Mouse (Mus musculus): ENCODE data around the gene Atg9b. TPM values are rescaled to one million over a fixed set of nuclear protein-coding genes. Genes with fewer than 3 reads are reported as not detected.

Gene Atg9b
- polyA plus RNA-seq, 1 experiment from 2014 or later, result 1.4 TPM

DNA sequence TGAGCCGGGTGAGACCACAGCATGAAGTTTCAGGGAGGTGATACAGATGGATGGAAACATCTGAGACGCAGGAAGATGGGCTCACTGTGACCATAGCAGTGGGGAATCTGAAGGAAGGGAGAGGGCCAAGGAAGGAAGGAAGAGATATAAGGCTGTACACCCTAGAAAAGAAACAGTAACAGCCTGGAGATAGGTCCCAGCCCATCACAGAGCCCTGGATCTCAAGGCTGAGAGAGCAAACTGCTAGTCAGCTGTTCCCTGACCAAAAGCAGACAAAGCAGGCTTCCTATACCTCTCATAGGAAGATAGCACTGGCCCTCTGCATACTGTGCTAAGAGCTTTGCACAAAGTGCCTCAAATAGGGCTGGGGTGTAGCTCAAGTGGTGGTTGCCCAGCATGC is 13.2 kb downstream of the Atg9b start:
- Histone ChIP-seq H3K4me1 (peaks cover 39% of the 10 kb centered on the region), H3K4me3 (no peak overlapping the region), H3K9ac (no peak overlapping the region), H3K27ac (replicated peaks) (no peak overlapping the region), H3K36me3 (0 out of 2 replicates have a peak, but pooled peaks cover 4% of the 10 kb centered on the region), H3K9me3 (no peaks in the 10 kb centered on the region), H3K27me3 (replicated peaks) (no peaks in the 10 kb centered on the region), H3K4me2 (no peak overlapping the region)
- no peak for ATAC-seq (ENCODE audit: extremely low read depth, insufficient number of reproducible peaks, low FRiP score, low TSS enrichment)
- 63% methylated on average over 2 of the region's 2 CpGs for WGBS

DNA sequence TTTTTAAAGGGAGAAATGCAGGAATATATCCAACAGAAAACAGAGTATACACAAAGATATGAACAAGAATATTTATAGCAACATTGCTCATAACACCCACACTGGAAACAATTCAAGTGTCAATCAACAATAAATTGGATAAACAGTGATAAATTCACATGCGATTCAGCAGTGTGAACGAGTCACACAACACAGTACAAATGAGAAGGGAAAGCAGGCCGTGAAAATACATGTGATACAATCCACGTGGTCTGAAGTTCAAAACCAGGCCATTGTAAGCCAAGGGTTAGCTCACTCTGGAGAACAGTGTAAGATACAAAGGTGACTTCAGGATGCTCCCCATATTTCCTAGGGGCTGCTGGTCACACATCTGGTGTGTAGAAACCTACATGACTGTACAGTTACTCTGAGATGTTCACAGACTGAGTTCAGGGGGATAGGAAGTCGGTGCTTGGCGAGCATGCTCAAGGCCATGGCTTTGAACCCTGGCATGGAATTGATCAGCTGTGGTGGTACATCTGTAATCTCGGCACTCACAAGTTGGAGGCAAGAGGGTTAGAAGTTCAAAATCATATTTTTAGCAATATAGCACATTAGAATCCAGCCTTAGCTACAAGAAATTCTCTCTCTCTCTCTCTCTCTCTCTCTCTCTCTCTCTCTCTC is 17.1 kb downstream of the Atg9b start:
- 51% methylated on average over 7 of the region's 7 CpGs for WGBS
- Histone ChIP-seq H3K4me1 (peaks cover 34% of the 10 kb centered on the region), H3K4me3 (no peak overlapping the region), H3K4me2 (no peak overlapping the region), H3K27ac (replicated peaks) (0 out of 2 replicates have a peak overlapping the region, but pooled peaks have one; percentile 29), H3K9ac (no peak overlapping the region), H3K36me3 (no peaks in the 10 kb centered on the region; the same call in 1 of the 2 replicates), H3K9me3 (no peaks in the 10 kb centered on the region), H3K27me3 (replicated peaks) (peaks cover 6% of the 10 kb centered on the region; the same call in 1 of the 2 replicates)
- no peak for ATAC-seq (ENCODE audit: extremely low read depth, insufficient number of reproducible peaks, low FRiP score, low TSS enrichment)

DNA sequence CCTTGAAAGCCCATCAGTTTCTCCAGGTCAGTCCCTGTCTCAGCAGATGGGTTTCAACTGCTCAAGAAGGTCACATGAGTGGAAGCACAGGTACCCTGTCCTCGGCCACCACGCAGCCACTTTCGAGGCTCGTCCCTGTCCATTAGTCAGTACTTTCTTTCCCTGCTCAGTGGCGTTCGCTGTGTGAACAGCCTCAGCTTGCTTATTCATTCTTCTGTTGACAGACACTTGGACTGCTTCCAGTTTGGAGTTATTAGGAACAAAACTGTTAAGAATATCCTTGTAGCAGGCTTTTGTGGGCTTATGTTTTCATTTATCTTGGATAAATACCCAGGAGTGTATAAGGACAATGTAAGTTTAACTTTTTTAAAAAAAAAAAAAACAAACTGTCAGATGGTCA is 17.7 kb downstream of the Atg9b start:
- peak overlapping the region; percentile 58 for H3K27ac ChIP-seq (replicated peaks)
- no peak overlapping the region for H3K4me3 ChIP-seq
- peaks cover 6% of the 10 kb centered on the region; the same call in 1 of the 2 replicates for H3K27me3 ChIP-seq (replicated peaks)
- 21% methylated on average over 6 of the region's 6 CpGs for WGBS
- no peaks in the 10 kb centered on the region; the same call in 1 of the 2 replicates for H3K36me3 ChIP-seq
- H3K9me3 ChIP-seq, result no peaks in the 10 kb centered on the region
- no peak for ATAC-seq (ENCODE audit: extremely low read depth, insufficient number of reproducible peaks, low FRiP score, low TSS enrichment)
- peak overlapping the region; percentile 20; the same call in 1 of the 2 replicates for H3K4me2 ChIP-seq
- peak overlapping the region; percentile 44; the same call in 1 of the 2 replicates for H3K9ac ChIP-seq
- H3K4me1 ChIP-seq, result peaks cover 28% of the 10 kb centered on the region

DNA sequence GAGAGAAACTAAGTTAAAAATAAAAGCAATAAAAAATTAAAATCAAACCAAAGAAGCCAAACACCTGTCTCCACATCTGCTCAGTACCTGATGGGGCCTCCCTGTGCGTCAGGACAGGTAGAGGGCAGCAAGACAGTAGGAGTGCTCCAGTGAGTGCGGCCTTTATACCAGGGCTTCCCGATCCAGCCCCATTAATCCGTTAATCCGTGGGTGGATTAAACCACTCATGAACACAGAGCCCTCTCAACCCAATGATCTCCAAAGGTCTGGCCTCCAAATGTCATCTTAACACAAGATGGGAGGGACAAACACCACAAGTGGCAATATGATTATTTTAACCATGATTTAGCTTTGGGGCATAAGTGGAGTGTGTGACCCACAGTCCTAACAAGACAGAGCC is 18.1 kb downstream of the Atg9b start:
- Histone ChIP-seq H3K4me3 (no peak overlapping the region), H3K4me1 (peaks cover 25% of the 10 kb centered on the region), H3K4me2 (peak overlapping the region; percentile 20; the same call in 1 of the 2 replicates), H3K27ac (replicated peaks) (peak overlapping the region; percentile 58), H3K36me3 (no peaks in the 10 kb centered on the region; the same call in 1 of the 2 replicates), H3K9me3 (no peaks in the 10 kb centered on the region), H3K9ac (peak overlapping the region; percentile 44; the same call in 1 of the 2 replicates), H3K27me3 (replicated peaks) (peaks cover 6% of the 10 kb centered on the region)
- no peak for ATAC-seq (ENCODE audit: extremely low read depth, insufficient number of reproducible peaks, low FRiP score, low TSS enrichment)
- WGBS, result 78% methylated on average over 5 of the region's 5 CpGs

DNA sequence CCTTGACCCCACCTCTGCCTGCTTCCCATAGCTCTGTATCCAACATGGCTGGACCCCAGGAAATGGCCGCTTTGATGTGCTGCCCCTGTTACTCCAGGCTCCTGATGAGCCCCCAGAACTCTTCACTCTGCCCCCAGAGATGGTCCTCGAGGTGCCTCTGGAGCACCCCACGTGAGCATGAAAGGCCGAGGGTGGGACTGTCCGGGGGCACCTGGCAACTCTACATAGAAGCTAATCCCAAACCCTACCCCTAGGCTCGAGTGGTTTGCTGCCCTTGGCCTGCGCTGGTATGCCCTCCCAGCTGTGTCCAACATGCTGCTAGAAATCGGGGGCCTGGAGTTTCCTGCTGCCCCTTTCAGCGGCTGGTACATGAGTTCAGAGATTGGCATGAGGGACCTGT is 22.2 kb downstream of the Atg9b start:
- no peak for ATAC-seq (ENCODE audit: extremely low read depth, insufficient number of reproducible peaks, low FRiP score, low TSS enrichment)
- peaks cover 4% of the 10 kb centered on the region; the same call in 1 of the 2 replicates for H3K36me3 ChIP-seq
- peaks cover 33% of the 10 kb centered on the region for H3K4me1 ChIP-seq
- no peaks in the 10 kb centered on the region for H3K9me3 ChIP-seq
- H3K27ac ChIP-seq (replicated peaks), result no peak overlapping the region
- no peak overlapping the region for H3K9ac ChIP-seq
- H3K4me3 ChIP-seq, result no peak overlapping the region
- H3K27me3 ChIP-seq (replicated peaks), result peaks cover 9% of the 10 kb centered on the region
- 87% methylated on average over 9 of the region's 9 CpGs for WGBS
- H3K4me2 ChIP-seq, result no peak overlapping the region

DNA sequence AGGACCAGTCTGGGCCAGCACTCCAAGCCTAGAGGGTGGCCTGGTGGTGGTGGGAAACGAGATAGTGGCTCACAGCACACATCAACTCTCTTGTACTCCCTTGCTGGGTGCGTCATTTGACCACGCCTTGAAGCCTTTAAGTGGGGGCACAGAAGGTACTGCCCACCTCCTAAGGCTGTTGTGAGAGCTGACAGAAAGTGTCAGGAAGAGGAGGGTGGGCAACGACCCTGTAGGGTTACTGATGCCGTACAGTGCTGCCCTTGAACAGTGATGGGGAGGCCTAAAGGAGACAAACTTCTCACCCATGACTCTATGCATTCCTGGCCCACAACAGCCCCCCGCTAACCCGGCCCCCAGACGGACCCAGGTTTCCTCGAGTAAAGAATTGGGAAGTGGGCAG is 25.5 kb downstream of the Atg9b start:
- peak overlapping the region; percentile 59 for H3K4me2 ChIP-seq
- H3K27me3 ChIP-seq (replicated peaks), result peaks cover 3% of the 10 kb centered on the region
- H3K36me3 ChIP-seq, result peaks cover 4% of the 10 kb centered on the region; the same call in 1 of the 2 replicates
- ATAC-seq (ENCODE audit: extremely low read depth, insufficient number of reproducible peaks, low FRiP score, low TSS enrichment), result no peak
- peak overlapping the region; percentile 50 for H3K4me3 ChIP-seq
- H3K27ac ChIP-seq (replicated peaks), result 0 out of 2 replicates have a peak overlapping the region, but pooled peaks have one; percentile 24
- peaks cover 21% of the 10 kb centered on the region for H3K4me1 ChIP-seq
- H3K9me3 ChIP-seq, result no peaks in the 10 kb centered on the region
- 0 out of 2 replicates have a peak overlapping the region, but pooled peaks have one; percentile 40 for H3K9ac ChIP-seq
- 58% methylated on average over 9 of the region's 9 CpGs for WGBS

DNA sequence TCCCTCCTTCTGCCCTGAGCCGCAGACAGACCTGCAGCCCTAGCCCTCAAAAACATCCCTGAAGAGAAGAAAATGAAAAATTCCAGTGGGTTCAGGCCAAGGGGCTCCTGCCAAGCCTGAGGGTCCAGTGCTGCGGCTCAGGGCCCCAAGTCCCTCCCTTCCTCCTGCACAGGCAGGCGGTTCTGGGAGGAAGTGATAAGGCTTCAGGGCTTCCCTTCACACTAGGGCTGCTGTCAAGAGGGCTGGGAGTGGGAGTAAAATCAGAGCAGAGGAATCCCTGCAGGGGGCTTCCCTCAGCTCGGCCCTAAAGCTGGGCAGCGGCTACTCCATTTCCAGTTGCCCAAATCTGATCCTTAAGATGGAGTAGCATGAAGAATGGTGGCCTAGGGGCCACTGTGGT is 26.4 kb downstream of the Atg9b start:
- WGBS, result 14% methylated on average over 5 of the region's 5 CpGs

DNA sequence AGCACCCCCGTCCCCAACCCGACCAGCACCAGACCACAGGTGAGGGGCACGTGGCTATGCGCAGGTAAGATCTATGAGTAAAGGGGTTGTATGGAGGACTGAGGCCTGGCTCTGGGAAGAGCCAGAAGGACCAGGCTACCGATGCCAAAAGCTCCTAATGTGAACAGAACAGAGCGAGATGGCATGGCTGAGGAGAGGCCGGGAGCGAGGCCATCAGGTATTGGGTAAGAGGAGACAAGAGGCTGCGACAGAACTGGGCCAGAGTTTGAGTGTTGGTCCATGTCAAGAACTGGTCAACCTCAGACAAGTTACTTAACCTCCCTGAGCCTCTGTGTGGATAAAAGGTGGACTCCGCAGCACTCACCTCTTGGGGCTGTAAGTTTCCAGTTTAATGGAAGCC is 27.0 kb downstream of the Atg9b start:
- Histone ChIP-seq H3K9me3 (no peaks in the 10 kb centered on the region), H3K4me3 (peak overlapping the region; percentile 50), H3K4me1 (peaks cover 29% of the 10 kb centered on the region), H3K27ac (replicated peaks) (peak overlapping the region; percentile 77), H3K4me2 (peak overlapping the region; percentile 59), H3K36me3 (peaks cover 4% of the 10 kb centered on the region; the same call in 1 of the 2 replicates), H3K9ac (peak overlapping the region; percentile 74), H3K27me3 (replicated peaks) (peaks cover 3% of the 10 kb centered on the region; the same call in 1 of the 2 replicates)
- no peak for ATAC-seq (ENCODE audit: extremely low read depth, insufficient number of reproducible peaks, low FRiP score, low TSS enrichment)
- WGBS, result 76% methylated on average over 10 of the region's 10 CpGs

More for the DNA sequence above, 26.4 kb downstream of the Atg9b start:
- H3K9ac ChIP-seq, result peak overlapping the region; percentile 74
- no peak for ATAC-seq (ENCODE audit: extremely low read depth, insufficient number of reproducible peaks, low FRiP score, low TSS enrichment)
- H3K36me3 ChIP-seq, result peaks cover 4% of the 10 kb centered on the region; the same call in 1 of the 2 replicates
- H3K9me3 ChIP-seq, result no peaks in the 10 kb centered on the region
- peak overlapping the region; percentile 59 for H3K4me2 ChIP-seq
- peak overlapping the region; percentile 50 for H3K4me3 ChIP-seq
- peaks cover 3% of the 10 kb centered on the region; the same call in 1 of the 2 replicates for H3K27me3 ChIP-seq (replicated peaks)
- peak overlapping the region; percentile 77 for H3K27ac ChIP-seq (replicated peaks)
- H3K4me1 ChIP-seq, result peaks cover 28% of the 10 kb centered on the region

DNA sequence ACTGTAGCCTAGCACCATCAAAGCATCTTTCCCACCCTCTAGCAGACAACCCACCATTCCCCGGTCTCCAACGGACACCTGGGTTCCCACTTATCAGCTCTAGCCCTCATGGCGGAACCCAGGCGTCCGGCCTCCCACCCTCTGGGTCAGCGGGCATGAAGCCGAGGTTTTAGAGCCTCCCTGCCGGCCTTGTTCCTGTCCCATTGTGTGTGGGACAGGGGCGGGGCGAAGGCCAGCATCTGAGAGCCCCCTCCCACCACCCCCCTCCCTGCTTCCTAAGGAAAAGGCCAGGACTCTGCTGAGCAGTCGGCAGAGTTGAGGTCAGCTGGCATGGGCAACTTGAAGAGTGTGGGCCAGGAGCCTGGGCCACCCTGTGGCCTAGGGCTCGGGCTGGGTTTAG is 27.4 kb downstream of the Atg9b start, which contains the start of gene Nos3:
Gene Nos3 (plus strand): TSS at position 303 of the 400 bp plus-strand sequence.
- Histone ChIP-seq H3K4me3 (peak within 1 kb of the TSS; percentile 50), H3K27me3 (replicated peaks) (peaks cover 3% of the 10 kb centered on the region; the same call in 1 of the 2 replicates), H3K36me3 (0 out of 2 replicates have a peak, but pooled peaks cover 4% of the 10 kb centered on the region), H3K9ac (peak within 1 kb of the TSS; percentile 74), H3K9me3 (no peaks in the 10 kb centered on the region), H3K27ac (replicated peaks) (peak within 1 kb of the TSS; percentile 77), H3K4me1 (peaks cover 28% of the 10 kb centered on the region), H3K4me2 (peak within 1 kb of the TSS; percentile 59)
- 41% methylated on average over 12 of the region's 12 CpGs for WGBS
- peak; percentile 34; the same call in 1 of the 2 replicates for ATAC-seq (ENCODE audit: extremely low read depth, insufficient number of reproducible peaks, low FRiP score, low TSS enrichment)

DNA sequence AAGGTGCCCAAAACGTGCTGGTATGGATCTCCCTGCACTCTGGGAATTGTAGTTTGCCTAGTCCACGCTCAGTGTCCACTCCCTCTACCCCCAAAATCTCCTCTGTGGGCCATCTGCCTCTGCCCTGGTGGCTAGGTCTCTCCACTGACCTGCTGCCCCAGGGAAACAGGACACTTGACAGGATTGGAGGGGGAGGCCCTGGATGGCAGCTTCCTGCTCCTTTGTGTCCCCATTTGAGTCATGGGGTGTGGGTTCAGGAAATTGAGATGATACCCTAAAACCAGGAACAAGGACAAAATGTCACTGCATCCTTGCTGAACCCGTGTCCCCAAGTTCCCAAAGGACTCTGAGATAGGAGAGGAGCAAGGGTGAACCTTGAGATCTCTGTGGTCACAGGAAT is 27.9 kb downstream of the Atg9b start:
- no peak for ATAC-seq (ENCODE audit: extremely low read depth, insufficient number of reproducible peaks, low FRiP score, low TSS enrichment)
- 46% methylated on average over 3 of the region's 3 CpGs for WGBS
- no peaks in the 10 kb centered on the region for H3K9me3 ChIP-seq
- H3K27ac ChIP-seq (replicated peaks), result peak overlapping the region; percentile 77
- no peak overlapping the region; the same call in 1 of the 2 replicates for H3K9ac ChIP-seq
- H3K4me1 ChIP-seq, result peaks cover 28% of the 10 kb centered on the region
- peak overlapping the region; percentile 59; the same call in 1 of the 2 replicates for H3K4me2 ChIP-seq
- H3K27me3 ChIP-seq (replicated peaks), result peaks cover 3% of the 10 kb centered on the region; the same call in 1 of the 2 replicates
- 0 out of 2 replicates have a peak, but pooled peaks cover 4% of the 10 kb centered on the region for H3K36me3 ChIP-seq
- H3K4me3 ChIP-seq, result no peak overlapping the region

DNA sequence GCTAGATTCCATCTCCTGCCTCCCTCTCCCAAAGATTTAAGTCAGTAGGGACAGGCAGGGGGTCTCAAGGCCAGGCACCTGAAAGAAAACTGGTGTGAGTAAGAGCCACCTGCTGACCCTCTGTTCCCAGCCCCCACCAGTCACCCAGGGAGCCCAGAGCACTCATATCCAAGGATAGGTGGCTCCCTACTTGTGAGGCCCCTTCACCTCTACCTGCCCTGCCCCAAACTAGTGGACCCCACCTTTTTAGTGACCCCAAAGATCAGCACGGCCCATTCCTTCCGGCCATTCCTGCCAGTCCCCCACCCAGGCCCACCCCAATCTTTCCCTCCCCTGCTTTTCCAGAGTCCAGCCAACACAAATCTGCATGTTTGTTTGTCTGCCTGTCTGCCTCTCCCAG is 28.5 kb downstream of the Atg9b start:
- H3K9ac ChIP-seq, result no peak overlapping the region
- 0 out of 2 replicates have a peak, but pooled peaks cover 4% of the 10 kb centered on the region for H3K36me3 ChIP-seq
- ATAC-seq (ENCODE audit: extremely low read depth, insufficient number of reproducible peaks, low FRiP score, low TSS enrichment), result no peak
- peaks cover 3% of the 10 kb centered on the region; the same call in 1 of the 2 replicates for H3K27me3 ChIP-seq (replicated peaks)
- H3K9me3 ChIP-seq, result no peaks in the 10 kb centered on the region
- H3K27ac ChIP-seq (replicated peaks), result peak overlapping the region; percentile 77; the same call in 1 of the 2 replicates
- H3K4me3 ChIP-seq, result no peak overlapping the region
- 50% methylated on average over 2 of the region's 2 CpGs for WGBS
- H3K4me2 ChIP-seq, result no peak overlapping the region
- H3K4me1 ChIP-seq, result peaks cover 28% of the 10 kb centered on the region
